Mouse (Mus musculus) spleen, postnatal 0 days (tissue): Measurements from ENCODE around the gene Zfp326. TPM values are rescaled to one million over a fixed set of nuclear protein-coding genes. Genes with fewer than 3 reads are reported as not detected.

Experiments used
- polyA plus RNA-seq: library from polyadenylated mRNA; unstranded; fragments of >200 nt; fragmentation: Nextera tagmentation; extraction: Ambion mirVana; gene quantifications from 2 replicates; pipeline ENCODE4 v1.2.1, GENCODE M21; 2015

The Zfp326 gene
- polyA plus RNA-seq, result 18.2 and 21.1 TPM in 2 replicates

DNA sequence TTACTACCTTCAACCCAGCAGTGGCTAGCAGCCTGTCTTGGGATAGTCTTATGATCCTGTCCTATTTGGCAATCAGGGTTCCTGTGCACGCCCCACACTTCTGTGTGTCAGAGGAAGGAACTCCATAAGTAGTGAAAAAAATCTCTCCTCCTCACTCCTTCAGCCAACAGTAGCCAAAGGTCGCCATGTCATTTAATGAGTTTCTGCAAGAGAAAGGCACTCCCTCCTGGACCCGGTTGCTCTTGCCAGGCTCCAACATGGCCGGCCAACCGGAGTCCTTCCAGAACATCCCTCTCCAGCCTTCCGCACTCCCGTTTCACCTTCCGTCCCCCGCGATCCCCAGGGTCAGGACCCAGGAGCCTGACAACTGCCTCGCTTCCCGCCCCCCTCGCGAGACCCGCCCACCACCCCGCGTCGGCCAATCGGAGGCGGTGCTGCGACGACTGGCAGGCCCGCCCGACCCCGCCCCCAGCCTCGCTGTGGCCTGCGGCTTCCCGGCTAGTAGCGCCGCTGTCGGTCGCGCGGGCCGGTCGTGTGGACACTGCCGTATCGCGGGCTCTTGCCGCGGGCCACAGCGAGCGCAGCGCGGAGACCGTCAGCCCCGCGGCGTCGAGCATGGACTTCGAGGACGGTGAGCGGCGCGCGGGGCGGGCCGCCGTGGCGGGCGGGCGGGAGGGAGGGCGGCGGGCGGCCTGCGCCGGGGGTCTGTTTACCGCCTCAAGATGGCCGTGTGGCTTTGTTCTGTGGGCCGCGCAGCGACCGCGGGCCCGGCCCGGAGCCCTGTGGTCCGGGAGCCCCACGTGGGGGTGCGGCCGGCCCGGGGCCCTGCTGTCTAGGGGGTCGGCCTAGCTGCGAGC is at the start of gene Zfp326:
Gene Zfp326 (plus strand): TSS at position 498 of the 857 bp plus-strand sequence.

Other genes with a start within 250 kb of the Zfp326 start
- 10.2 and 12.0 TPM in 2 replicates for gene Lrrc8d, start 176.6 kb upstream of the Zfp326 start, polyA plus RNA-seq